8 mouse cellular contexts compared by ENCODE assay signal in the genomic region with DNA sequence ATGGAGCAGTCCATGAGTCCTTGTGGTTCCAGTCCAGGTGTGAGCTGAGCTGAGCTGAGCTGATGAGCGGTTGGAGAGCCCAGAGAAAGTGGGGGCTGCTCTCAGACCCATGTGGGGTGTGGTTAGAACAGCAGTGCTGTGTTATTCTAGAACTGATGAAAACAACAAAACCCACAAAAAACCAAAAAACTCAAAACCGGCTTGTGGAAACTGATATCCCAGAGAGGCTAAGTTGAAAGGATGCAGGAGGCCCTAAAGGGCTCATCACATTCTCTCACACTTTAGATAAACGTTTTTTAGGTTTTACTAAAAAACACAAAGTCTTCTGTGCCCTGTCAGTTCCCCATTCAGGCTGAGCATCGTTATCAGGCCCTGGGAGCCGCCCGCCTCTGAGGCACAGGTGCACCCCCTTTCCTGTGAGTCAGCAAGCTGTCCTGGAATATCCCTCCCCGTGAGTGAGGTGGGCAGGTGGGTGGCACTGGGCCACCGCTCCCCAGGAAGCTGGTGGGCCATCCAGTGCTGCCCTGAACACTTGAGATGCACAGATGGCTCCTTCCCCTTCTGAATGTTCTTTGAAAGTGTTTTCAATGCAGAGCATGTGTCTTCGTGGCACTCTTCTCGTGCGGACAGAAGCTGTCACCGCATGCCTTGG. TPM values are rescaled to one million over a fixed set of nuclear protein-coding genes. Genes with fewer than 3 reads are reported as not detected.
DNase-seq lines count a peak whose midpoint lies in the region; ATAC-seq and TF ChIP-seq lines count a peak whose summit lies in the region.

No protein-coding gene starts in this region.

- no peak for TF ChIP-seq CTCF in layer of hippocampus, adult 2 months (conservative IDR thresholded peaks at IDR 0.05)

- peaks cover 36% of the 10 kb centered on the region; the same call in 1 of the 2 replicates for H3K36me3 ChIP-seq in hindbrain, embryonic 14.5 days (replicated peaks; ENCODE audit: control insufficient read depth, insufficient read depth)
- no peaks in the 10 kb centered on the region for H3K36me3 ChIP-seq in midbrain, embryonic 15.5 days (replicated peaks)

- ATAC-seq in hindbrain, embryonic 14.5 days (ENCODE audit: low FRiP score), result no peak
- no peak for ATAC-seq in midbrain, embryonic 15.5 days (replicated peaks)

- H3K9ac ChIP-seq in hindbrain, embryonic 14.5 days, result peak overlapping the region; percentile 49; the same call in 1 of the 2 replicates
- no peak overlapping the region for H3K9ac ChIP-seq in midbrain, embryonic 15.5 days

- DNase-seq in layer of hippocampus, adult 2 months (ENCODE audit: low spot score in 2 of 2), result peak in 1 of 2 experiments; percentile 49
- DNase-seq in layer of hippocampus, adult 11-12 months (ENCODE audit: low spot score), result no peak
- DNase-seq in cerebellum, postnatal 10 days, result peak; percentile 87 to 94
- DNase-seq in hindbrain, embryonic 14.5 days (ENCODE audit: low spot score), result no peak
- DNase-seq in spleen, postnatal 4 days (ENCODE audit: low spot score in 2 of 2), result no peak
- no peak for DNase-seq in gastrocnemius, adult 8-10 months (ENCODE audit: low spot score in 2 of 2)
- no peak for DNase-seq in lung, postnatal 36 days

- no peaks in the 10 kb centered on the region for H3K9me3 ChIP-seq in hindbrain, embryonic 14.5 days (ENCODE audit: control insufficient read depth, low read length)
- no peaks in the 10 kb centered on the region for H3K9me3 ChIP-seq in midbrain, embryonic 15.5 days

- H3K4me2 ChIP-seq in hindbrain, embryonic 14.5 days (replicated peaks), result no peak overlapping the region
- no peak overlapping the region for H3K4me2 ChIP-seq in midbrain, embryonic 15.5 days

- peaks cover 64% of the 10 kb centered on the region for H3K4me1 ChIP-seq in hindbrain, embryonic 14.5 days (replicated peaks; ENCODE audit: control insufficient read depth, insufficient read depth, low read length)
- peaks cover 82% of the 10 kb centered on the region for H3K4me1 ChIP-seq in midbrain, embryonic 15.5 days

- peak overlapping the region; percentile 6 for H3K27ac ChIP-seq in layer of hippocampus, adult 2 months
- peak overlapping the region; percentile 77; the same call in 1 of the 2 replicates for H3K27ac ChIP-seq in hindbrain, embryonic 14.5 days
- H3K27ac ChIP-seq in midbrain, embryonic 15.5 days, result peak overlapping the region; percentile 59

- H3K27me3 ChIP-seq in hindbrain, embryonic 14.5 days (ENCODE audit: control insufficient read depth, insufficient read depth, low read length), result no peaks in the 10 kb centered on the region
- H3K27me3 ChIP-seq in midbrain, embryonic 15.5 days (replicated peaks), result no peaks in the 10 kb centered on the region

- no peak overlapping the region for H3K4me3 ChIP-seq in layer of hippocampus, adult 2 months
- H3K4me3 ChIP-seq in hindbrain, embryonic 14.5 days (replicated peaks; ENCODE audit: low read length), result no peak overlapping the region
- H3K4me3 ChIP-seq in midbrain, embryonic 15.5 days, result no peak overlapping the region

- 29% methylated on average over 12 of the region's 12 CpGs for WGBS in hindbrain, embryonic 14.5 days
- 34% methylated on average over 12 of the region's 12 CpGs for WGBS in midbrain, embryonic 15.5 days

RNA-seq across cellular contexts. Expression of a gene that starts 24.6 kb away (rescaled TPM):
- 100 to 1,000 TPM; 157 TPM for total RNA-seq in layer of hippocampus, adult 2 months (2021)
- polyA plus RNA-seq in hindbrain, embryonic 14.5 days (2014; fragmentation: Nextera tagmentation; extraction: Ambion mirVana), result 93.0 and 100 TPM in 2 replicates
- 175 and 194 TPM in 2 replicates for polyA plus RNA-seq in midbrain, embryonic 15.5 days (2015; fragmentation: Nextera tagmentation; extraction: Ambion mirVana)
- total RNA-seq in gastrocnemius, adult 8-10 months (2022), result 10 to 100 TPM; 24.0 to 27.1 (median 25.8) TPM

Comparison
In these comparisons a context has a peak if more than half of its experiments do, and no peak if none do; other contexts are left out.
1. DNase-seq: peak in cerebellum, postnatal 10 days (2 of 2); none in layer of hippocampus, adult 11-12 months (single experiment), hindbrain, embryonic 14.5 days (single experiment), spleen, postnatal 4 days (0 of 2), gastrocnemius, adult 8-10 months (0 of 2) and lung, postnatal 36 days (single experiment).
2. H3K27ac ChIP-seq: peak in every context shown above with its lines; median percentile 77 in hindbrain, embryonic 14.5 days; 59 in midbrain, embryonic 15.5 days; 6 in layer of hippocampus, adult 2 months.
3. RNA of a gene that starts 24.6 kb away (total RNA-seq): 157 TPM in layer of hippocampus, adult 2 months; 24.0 to 27.1 TPM in gastrocnemius, adult 8-10 months; every median in the first group is over 4 times any median in the second.